Mouse (Mus musculus) liver, adult 2 months (tissue): Measurements from ENCODE around the gene Kdm8. TPM values are rescaled to one million over a fixed set of nuclear protein-coding genes. Genes with fewer than 3 reads are reported as not detected.

Experiments used
- DNase-seq: peaks from one replicate; pipeline ENCODE4 v3.0.0-alpha.2; 2011; ENCODE audit warnings: low read depth, low spot score; ENCODE audit errors: extremely low read depth
- H3K27ac ChIP-seq: fragments of 200-500 bp; replicated peaks from 2 replicates; pipeline ENCODE4 v1.5.1; 2012; ENCODE audit warnings: low read depth, mild to moderate bottlenecking, control low read depth, inconsistent platforms, low read length; ENCODE audit not compliant: insufficient read depth
- H3K27me3 ChIP-seq: fragments of 200-500 bp; 2 replicates; pipeline ENCODE4 v1.6.1; 2012; ENCODE audit warnings: mild to moderate bottlenecking, moderate library complexity, low read length, inconsistent platforms; ENCODE audit not compliant: control insufficient read depth, insufficient read depth
- H3K36me3 ChIP-seq: fragments of 200-500 bp; 2 replicates; pipeline ENCODE4 v1.6.1; 2012; ENCODE audit warnings: low read length, inconsistent platforms; ENCODE audit not compliant: control insufficient read depth, insufficient read depth
- H3K4me1 ChIP-seq: fragments of 200-500 bp; 2 replicates; pipeline ENCODE4 v1.6.1; 2011; ENCODE audit warnings: low read length; ENCODE audit not compliant: control insufficient read depth, insufficient read depth
- H3K4me3 ChIP-seq: fragments of 200-500 bp; 2 replicates; pipeline ENCODE4 v1.5.1; 2011; ENCODE audit warnings: low read depth, mild to moderate bottlenecking, control low read depth, low read length, moderate library complexity; ENCODE audit not compliant: insufficient read depth
- H3K79me2 ChIP-seq: fragments of 200-500 bp; 2 replicates; pipeline ENCODE4 v1.6.1; 2012; ENCODE audit warnings: inconsistent platforms, mild to moderate bottlenecking, low read length, moderate library complexity; ENCODE audit not compliant: control insufficient read depth, insufficient read depth
- H3K9ac ChIP-seq: fragments of 200-500 bp; 2 replicates; pipeline ENCODE4 v1.6.1; 2012; ENCODE audit warnings: low read depth, mild to moderate bottlenecking, control low read depth, inconsistent platforms, low read length
- CTCF ChIP-seq: fragments of 200-500 bp; IDR thresholded peaks from 2 replicates; pipeline ENCODE4 v1.5.1; 2011; ENCODE audit warnings: low read depth, low read length, control low read depth
- POLR2A ChIP-seq: fragments of 200-500 bp; IDR thresholded peaks from 2 replicates; pipeline ENCODE4 v1.6.1; 2011; ENCODE audit warnings: low read length, control low read depth; ENCODE audit not compliant: insufficient read depth; ENCODE audit errors: extremely low read depth
- WGBS: fragments of 180-500 bp; shearing (Covaris S2); methylation state at CpG from one replicate; pipeline ENCODE4 v1.1.7; 2018; 5-methylcytosine and 5-hydroxymethylcytosine counted together
- polyA plus RNA-seq: library from polyadenylated mRNA; depleted of rRNA; stranded (reverse); fragments of >200 nt; gene quantifications from 2 replicates; pipeline ENCODE4 v1.2.3, GENCODE M21; 2012
- total RNA-seq: library from RNA; depleted of rRNA; stranded (reverse); fragments of >200 nt; gene quantifications from 2 replicates; pipeline ENCODE4 v1.2.3, GENCODE M21; 2014

Gene Kdm8
- total and polyA plus RNA-seq, 2 experiments: 1.9 to 2.4 TPM

DNA sequence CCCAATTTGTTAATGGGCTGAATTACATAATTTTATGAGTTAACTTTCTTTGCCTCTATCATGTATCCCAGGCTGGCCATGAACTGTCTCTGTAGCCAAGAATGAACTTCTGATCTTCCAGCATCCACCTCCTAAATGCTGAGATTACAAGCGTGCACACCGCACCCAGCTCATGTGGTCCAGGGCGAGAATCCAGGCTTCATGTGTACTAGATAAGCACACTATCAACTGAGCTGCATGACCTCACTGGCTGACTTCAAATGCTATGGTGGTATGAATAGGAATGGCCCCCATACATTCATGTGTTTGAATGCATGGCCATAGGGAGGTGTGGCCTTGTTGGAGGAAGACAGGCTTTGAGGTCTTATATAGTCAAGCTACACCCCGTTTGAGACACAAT, 36.0 kb downstream of the Kdm8 start:
- Histone ChIP-seq H3K4me3 (no peak overlapping the region), H3K36me3 (no peaks in the 10 kb centered on the region; the same call in 1 of the 2 replicates), H3K4me1 (no peaks in the 10 kb centered on the region), H3K27ac (no peak overlapping the region), H3K27me3 (no peaks in the 10 kb centered on the region), H3K9ac (no peak overlapping the region), H3K79me2 (no peaks in the 10 kb centered on the region)
- TF ChIP-seq POLR2A: no peak
- TF ChIP-seq CTCF: no peak
- WGBS: 92% methylated on average over 4 of the region's 4 CpGs
- no peak for DNase-seq

DNA sequence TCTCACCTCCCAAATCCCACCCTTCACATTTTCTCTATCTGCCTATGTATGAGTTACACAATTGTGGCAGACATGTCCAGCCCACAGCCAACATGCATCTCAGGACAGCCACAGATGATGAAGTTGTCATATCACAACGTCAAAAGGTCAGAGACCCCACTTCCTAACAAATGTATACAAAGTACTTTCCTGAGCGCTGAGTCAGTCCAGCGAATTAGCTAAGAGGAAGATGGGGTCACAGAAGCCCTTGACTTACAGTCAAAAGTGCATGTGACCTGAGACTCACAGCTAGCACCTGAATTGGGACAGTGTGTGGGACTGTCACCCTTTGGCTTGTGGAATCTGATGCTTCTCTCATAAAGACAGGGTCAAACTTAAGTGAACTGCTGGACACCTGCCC, 37.9 kb downstream of the Kdm8 start:
- no peak for TF ChIP-seq CTCF
- TF ChIP-seq POLR2A: no peak
- H3K79me2 ChIP-seq: no peaks in the 10 kb centered on the region
- no peaks in the 10 kb centered on the region for H3K4me1 ChIP-seq
- 65% methylated on average over 3 of the region's 3 CpGs for WGBS
- no peak overlapping the region for H3K27ac ChIP-seq
- no peaks in the 10 kb centered on the region; the same call in 1 of the 2 replicates for H3K36me3 ChIP-seq
- DNase-seq: no peak
- no peak overlapping the region for H3K4me3 ChIP-seq
- no peaks in the 10 kb centered on the region for H3K27me3 ChIP-seq
- H3K9ac ChIP-seq: no peak overlapping the region

DNA sequence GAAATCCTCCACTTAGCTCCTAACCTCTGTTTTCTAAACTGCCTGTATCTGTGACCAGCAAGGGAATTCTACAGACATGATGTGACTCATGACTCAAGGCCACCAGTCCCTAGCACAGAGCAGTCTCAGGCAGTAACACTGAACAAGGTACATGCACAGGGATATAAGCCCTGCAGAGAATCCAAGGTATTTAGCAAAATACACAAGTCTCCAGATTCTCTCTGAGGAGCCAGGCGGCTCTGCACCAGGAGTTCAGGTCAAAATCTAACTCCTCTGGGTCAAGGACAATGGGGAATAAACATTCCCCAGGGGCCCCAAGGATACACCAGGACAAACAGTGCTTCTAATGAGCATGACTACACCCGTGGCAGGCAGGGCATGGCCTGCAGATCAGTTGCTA, 38.4 kb downstream of the Kdm8 start:
- no peaks in the 10 kb centered on the region for H3K27me3 ChIP-seq
- no peak overlapping the region for H3K4me3 ChIP-seq
- H3K9ac ChIP-seq: no peak overlapping the region
- 74% methylated on average over 2 of the region's 2 CpGs for WGBS
- H3K27ac ChIP-seq: no peak overlapping the region
- no peaks in the 10 kb centered on the region; the same call in 1 of the 2 replicates for H3K36me3 ChIP-seq
- H3K79me2 ChIP-seq: no peaks in the 10 kb centered on the region
- TF ChIP-seq POLR2A (no peak), CTCF (no peak)
- no peak for DNase-seq
- H3K4me1 ChIP-seq: no peaks in the 10 kb centered on the region

DNA sequence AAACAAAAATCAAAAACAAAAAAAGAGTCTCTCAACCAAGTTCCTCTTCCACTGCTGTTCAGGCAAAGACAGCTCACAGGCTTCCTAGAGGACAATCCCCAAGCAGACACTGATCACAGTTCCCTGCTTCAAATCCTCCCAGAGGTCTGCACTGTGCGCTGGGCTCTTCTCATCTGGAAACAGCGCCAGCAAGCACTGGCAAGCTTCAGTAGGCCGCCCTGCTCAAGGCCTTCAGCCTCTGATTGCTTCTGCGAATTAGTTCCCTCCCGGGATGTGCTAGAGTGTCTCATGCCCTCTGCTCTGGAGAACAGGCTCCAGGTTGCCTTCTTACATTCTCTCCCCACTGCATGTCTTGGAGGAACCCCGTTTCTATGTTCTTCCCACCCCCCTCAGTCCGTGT, 40.3 kb downstream of the Kdm8 start:
- WGBS: 93% methylated on average over 7 of the region's 7 CpGs
- H3K4me1 ChIP-seq: no peaks in the 10 kb centered on the region

DNA sequence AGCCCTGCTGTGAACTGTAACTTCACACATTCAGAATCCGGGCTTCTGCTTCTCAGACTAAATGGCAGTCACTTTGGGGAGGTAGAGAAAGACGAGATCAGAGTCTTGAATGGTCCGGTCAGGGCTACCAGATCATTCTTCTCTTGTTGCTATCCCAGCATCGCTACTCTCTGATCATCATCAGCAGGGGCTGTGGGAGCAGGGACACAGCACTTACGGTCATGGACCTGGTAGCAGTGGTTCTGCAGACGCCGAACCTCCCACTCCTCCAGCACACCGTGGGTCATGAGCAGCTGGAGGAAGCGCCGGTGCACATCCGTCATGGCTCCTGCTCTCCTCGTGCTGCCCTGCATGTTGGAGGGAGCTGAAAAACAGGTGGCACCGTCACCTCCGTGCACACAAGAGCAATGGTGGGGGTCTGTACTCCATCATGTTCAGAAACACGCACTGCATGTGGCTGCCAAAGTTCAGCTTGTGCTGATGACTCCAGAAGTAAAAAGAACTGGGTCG, 41.7 kb downstream of the Kdm8 start:
- no peaks in the 10 kb centered on the region for H3K4me1 ChIP-seq

More for the DNA sequence above, 40.3 kb downstream of the Kdm8 start:
- Histone ChIP-seq H3K4me3 (no peak overlapping the region), H3K27ac (no peak overlapping the region), H3K79me2 (no peaks in the 10 kb centered on the region), H3K9ac (no peak overlapping the region), H3K27me3 (no peaks in the 10 kb centered on the region), H3K36me3 (no peaks in the 10 kb centered on the region; the same call in 1 of the 2 replicates)
- no peak for DNase-seq
- TF ChIP-seq CTCF (no peak), POLR2A (no peak)

DNA sequence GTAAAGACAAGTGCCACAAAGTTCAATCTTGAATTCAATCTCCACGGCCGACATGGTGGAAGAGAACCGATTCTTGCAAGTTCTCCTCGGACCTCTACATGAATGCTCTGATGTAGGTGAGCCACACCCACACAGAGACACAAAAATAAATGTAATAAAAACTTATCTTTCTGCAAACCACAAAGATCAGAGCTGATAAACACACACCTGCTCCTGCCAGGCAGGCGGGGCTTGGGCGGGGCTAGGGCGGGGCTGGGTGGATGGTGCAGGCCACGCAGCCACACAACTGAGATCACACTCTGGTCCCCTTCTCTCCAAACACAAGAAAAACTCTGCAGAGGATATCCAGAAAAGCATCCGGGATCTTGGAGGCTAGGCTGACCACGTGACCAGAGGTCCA, 42.6 kb downstream of the Kdm8 start:
- TF ChIP-seq CTCF: no peak
- no peak for TF ChIP-seq POLR2A
- Histone ChIP-seq H3K27me3 (no peaks in the 10 kb centered on the region), H3K36me3 (no peaks in the 10 kb centered on the region), H3K4me3 (no peak overlapping the region), H3K9ac (no peak overlapping the region), H3K27ac (no peak overlapping the region), H3K4me1 (no peaks in the 10 kb centered on the region), H3K79me2 (no peaks in the 10 kb centered on the region)
- no peak for DNase-seq
- 94% methylated on average over 10 of the region's 10 CpGs for WGBS

More for the DNA sequence above, 41.7 kb downstream of the Kdm8 start:
- Histone ChIP-seq H3K27ac (no peak overlapping the region), H3K27me3 (no peaks in the 10 kb centered on the region), H3K79me2 (no peaks in the 10 kb centered on the region), H3K9ac (no peak overlapping the region), H3K36me3 (no peaks in the 10 kb centered on the region; the same call in 1 of the 2 replicates), H3K4me3 (no peak overlapping the region)
- 97% methylated on average over 16 of the region's 16 CpGs for WGBS
- no peak for DNase-seq
- TF ChIP-seq POLR2A (no peak), CTCF (no peak)
